Mouse (Mus musculus): ENCODE measurements around the gene Gpatch2.

Gene Gpatch2

GRCm38 (mm10) chr1:187244734-187245133 lies 29.4 kb downstream of the Gpatch2 start:
- no peak for DNase-seq (ENCODE audit: low spot score)

GRCm38 (mm10) chr1:187250741-187251262 lies 35.5 kb downstream of the Gpatch2 start:
- DNase-seq (ENCODE audit: low spot score): no peak

GRCm38 (mm10) chr1:187258756-187259155 lies 43.4 kb downstream of the Gpatch2 start:
- no peak for DNase-seq (ENCODE audit: low spot score)

GRCm38 (mm10) chr1:187267601-187268000 lies 52.3 kb downstream of the Gpatch2 start:
- no peak for DNase-seq (ENCODE audit: low spot score)

- DNase-seq (ENCODE audit: low spot score): peak; percentile 59
These were observed 55.3 kb downstream of the Gpatch2 start for GRCm38 (mm10) chr1:187270318-187271247.

GRCm38 (mm10) chr1:187277324-187277723 lies 62.0 kb downstream of the Gpatch2 start:
- no peak for DNase-seq (ENCODE audit: low spot score)

- DNase-seq (ENCODE audit: low spot score): no peak
These were observed 63.2 kb downstream of the Gpatch2 start for GRCm38 (mm10) chr1:187278472-187278871.

- no peak for DNase-seq (ENCODE audit: low spot score)
These were observed 64.5 kb downstream of the Gpatch2 start for GRCm38 (mm10) chr1:187279776-187280175.

- DNase-seq (ENCODE audit: low spot score): no peak
These were observed 67.0 kb downstream of the Gpatch2 start for GRCm38 (mm10) chr1:187282321-187282720.

- no peak for DNase-seq (ENCODE audit: low spot score)
These were observed 67.5 kb downstream of the Gpatch2 start for GRCm38 (mm10) chr1:187282804-187283203.

- DNase-seq (ENCODE audit: low spot score): no peak
These were observed 70.4 kb downstream of the Gpatch2 start for GRCm38 (mm10) chr1:187285735-187286134.

GRCm38 (mm10) chr1:187286411-187286810 lies 71.1 kb downstream of the Gpatch2 start:
- no peak for DNase-seq (ENCODE audit: low spot score)

- no peak for DNase-seq (ENCODE audit: low spot score)
These were observed 71.6 kb downstream of the Gpatch2 start for GRCm38 (mm10) chr1:187286924-187287323.

- no peak for DNase-seq (ENCODE audit: low spot score)
These were observed 74.9 kb downstream of the Gpatch2 start for GRCm38 (mm10) chr1:187290186-187290585.

- DNase-seq (ENCODE audit: low spot score): no peak
These were observed 76.4 kb downstream of the Gpatch2 start for GRCm38 (mm10) chr1:187291480-187292394.

GRCm38 (mm10) chr1:187292395-187292749 lies 77.1 kb downstream of the Gpatch2 start:
- DNase-seq (ENCODE audit: low spot score): no peak

GRCm38 (mm10) chr1:187293233-187293632 lies 77.9 kb downstream of the Gpatch2 start:
- no peak for DNase-seq (ENCODE audit: low spot score)

- DNase-seq (ENCODE audit: low spot score): no peak
These were observed 79.2 kb downstream of the Gpatch2 start for GRCm38 (mm10) chr1:187294522-187294921.

- no peak for DNase-seq (ENCODE audit: low spot score)
These were observed 79.8 kb downstream of the Gpatch2 start for GRCm38 (mm10) chr1:187295038-187295559.

GRCm38 (mm10) chr1:187295711-187296110 lies 80.4 kb downstream of the Gpatch2 start:
- no peak for DNase-seq (ENCODE audit: low spot score)

GRCm38 (mm10) chr1:187299236-187299635 lies 83.9 kb downstream of the Gpatch2 start:
- DNase-seq (ENCODE audit: low spot score): no peak

- no peak for DNase-seq (ENCODE audit: low spot score)
These were observed 85.3 kb downstream of the Gpatch2 start for GRCm38 (mm10) chr1:187300626-187301025.
